Mouse (Mus musculus): ENCODE results near the gene Nos1ap.

GRCm38 (mm10) chr1:170346266-170346665 is 243.4 kb downstream of the Nos1ap start:
- no peak for TF ChIP-seq CTCF (IDR thresholded peaks at IDR 0.05; ENCODE audit: borderline replicate concordance, insufficient read depth, low read depth, low read length)
- no peak for TF ChIP-seq POLR2A (IDR thresholded peaks at IDR 0.05; ENCODE audit: borderline replicate concordance, insufficient read depth, low read length)

Measured in cerebellum, adult 2 months (tissue).